Mouse (Mus musculus) ES-CJ7 (cell line): Measurements from ENCODE around the gene C730034F03Rik.

Experiments
- DNase-seq: peaks from one replicate; pipeline ENCODE4 v3.0.0; 2011; ENCODE audit warnings: low read depth, low spot score

Gene C730034F03Rik

GRCm38 (mm10) chr15:89431806-89432205, 2.4 kb downstream of the C730034F03Rik start:
- no peak for DNase-seq

- DNase-seq = no peak
Observed at GRCm38 (mm10) chr15:89432946-89433345, 3.6 kb downstream of the C730034F03Rik start.

GRCm38 (mm10) chr15:89434136-89434535, 4.7 kb downstream of the C730034F03Rik start:
- DNase-seq = no peak

GRCm38 (mm10) chr15:89435878-89436277, 6.5 kb downstream of the C730034F03Rik start:
- DNase-seq = no peak

GRCm38 (mm10) chr15:89442486-89443070, 13.2 kb downstream of the C730034F03Rik start:
- DNase-seq = peak; percentile 70

- DNase-seq = peak; percentile 84
Observed at GRCm38 (mm10) chr15:89452906-89453864, 23.8 kb downstream of the C730034F03Rik start.

- peak; percentile 84 for DNase-seq
Observed at GRCm38 (mm10) chr15:89453865-89454478, 24.6 kb downstream of the C730034F03Rik start, which contains the start of gene Mapk8ip2. Mapk8ip2 (plus strand) TSS chr15:89453913.

- DNase-seq = no peak
Observed at GRCm38 (mm10) chr15:89454857-89455256, 25.5 kb downstream of the C730034F03Rik start.

- no peak for DNase-seq
Observed at GRCm38 (mm10) chr15:89455642-89456041, 26.3 kb downstream of the C730034F03Rik start.

GRCm38 (mm10) chr15:89458942-89459341, 29.6 kb downstream of the C730034F03Rik start:
- no peak for DNase-seq

- no peak for DNase-seq
Observed at GRCm38 (mm10) chr15:89459821-89460220, 30.4 kb downstream of the C730034F03Rik start.

GRCm38 (mm10) chr15:89460298-89460697, 30.9 kb downstream of the C730034F03Rik start:
- peak; percentile 67 for DNase-seq

GRCm38 (mm10) chr15:89461321-89461720, 31.9 kb downstream of the C730034F03Rik start:
- DNase-seq = no peak

GRCm38 (mm10) chr15:89462176-89462575, 32.8 kb downstream of the C730034F03Rik start:
- no peak for DNase-seq

- DNase-seq = peak; percentile 66
Observed at GRCm38 (mm10) chr15:89463334-89464235, 34.2 kb downstream of the C730034F03Rik start.

GRCm38 (mm10) chr15:89465052-89465451, 35.7 kb downstream of the C730034F03Rik start:
- DNase-seq = peak; percentile 58

GRCm38 (mm10) chr15:89468577-89468976, 39.2 kb downstream of the C730034F03Rik start:
- DNase-seq = peak; percentile 64

- no peak for DNase-seq
Observed at GRCm38 (mm10) chr15:89471476-89471875, 42.1 kb downstream of the C730034F03Rik start.

GRCm38 (mm10) chr15:89473370-89473769, 44.0 kb downstream of the C730034F03Rik start:
- no peak for DNase-seq

- no peak for DNase-seq
Observed at GRCm38 (mm10) chr15:89473921-89474320, 44.5 kb downstream of the C730034F03Rik start.
